Mouse (Mus musculus) megakaryocyte, embryonic 14.5 days (primary cell): Measurements from ENCODE around the gene Cyp4f13.

ENCODE experiments used
- FLI1 ChIP-seq: IDR thresholded peaks from 2 replicates; pipeline ENCODE4 v1.6.1; 2012; ENCODE audit warnings: low read length, inconsistent platforms, mixed read lengths
- GATA1 ChIP-seq: IDR thresholded peaks from 3 replicates; pipeline ENCODE4 v1.6.1; 2012; ENCODE audit warnings: mixed read lengths, low read length, inconsistent platforms, borderline replicate concordance

DNA sequence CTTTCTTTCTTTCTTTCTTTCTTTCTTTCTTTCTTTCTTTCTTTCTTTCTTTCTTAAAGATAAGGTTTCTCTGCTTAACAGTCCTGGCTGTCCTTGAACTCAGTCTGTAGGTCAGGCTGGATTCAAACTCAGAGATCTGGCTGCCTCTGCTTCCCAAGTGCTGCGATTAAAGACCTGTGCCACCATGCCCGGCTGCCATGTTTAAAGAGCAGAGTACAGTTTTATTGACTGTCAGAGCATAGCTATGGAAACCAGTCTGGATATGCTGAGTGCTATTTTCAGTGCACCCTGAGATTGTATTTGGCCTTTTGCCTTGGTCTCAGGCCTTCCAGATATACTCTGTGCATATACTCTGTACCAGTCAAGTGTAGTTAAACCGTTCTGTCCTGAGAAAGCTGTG is 3.5 kb downstream of the Cyp4f13 start:
- TF ChIP-seq GATA1 (no peak), FLI1 (no peak)
